Mouse (Mus musculus) heart, postnatal 36 days (tissue): ENCODE results near the gene Duox1. TPM values are rescaled to one million over a fixed set of nuclear protein-coding genes. Genes with fewer than 3 reads are reported as not detected.
"Not testable (repeated sequence)": the region's sequence is repeated elsewhere in the genome, so short reads cannot be mapped to it uniquely, and the experiment has no call there.

Experiments used
- DNase-seq, 2 experiments: peaks; one replicate each; pipeline ENCODE4 v3.0.0; 2021 to 2022
- intact Hi-C: fragments of 180-260 bp; cut with DNase I; formaldehyde crosslinking; loops from one replicate; pipeline ENCODE4 v1.15.1; 2025
- total RNA-seq, 2 experiments: library from RNA; stranded (reverse); gene quantifications; 2 replicates each; pipeline ENCODE4 v1.2.3; 2021

Duox1 gene
- total RNA-seq, 2 experiments from 2014 or later: 0.17 to 0.27 TPM

DNA sequence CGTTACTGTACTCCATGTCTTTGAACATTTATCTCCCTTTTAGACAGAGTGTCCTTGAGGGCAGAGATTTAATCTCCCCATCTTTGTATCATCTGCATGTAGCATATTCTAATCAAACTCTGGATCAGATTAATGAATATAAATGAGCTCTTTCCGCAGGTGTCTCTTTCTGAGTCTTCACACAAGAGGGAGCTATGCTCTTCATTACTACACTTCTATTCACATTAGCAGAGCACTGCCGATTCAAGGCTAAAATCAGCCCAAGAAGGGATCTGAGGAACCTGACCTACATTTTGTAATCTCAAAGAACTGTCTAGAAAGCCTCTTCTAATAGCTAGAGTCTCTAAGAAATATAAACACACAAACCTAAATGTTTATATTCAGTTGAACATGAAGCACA lies 5.8 kb upstream of the Duox1 start:
- intact Hi-C loops: no loop called here
- DNase-seq: no peak

DNA sequence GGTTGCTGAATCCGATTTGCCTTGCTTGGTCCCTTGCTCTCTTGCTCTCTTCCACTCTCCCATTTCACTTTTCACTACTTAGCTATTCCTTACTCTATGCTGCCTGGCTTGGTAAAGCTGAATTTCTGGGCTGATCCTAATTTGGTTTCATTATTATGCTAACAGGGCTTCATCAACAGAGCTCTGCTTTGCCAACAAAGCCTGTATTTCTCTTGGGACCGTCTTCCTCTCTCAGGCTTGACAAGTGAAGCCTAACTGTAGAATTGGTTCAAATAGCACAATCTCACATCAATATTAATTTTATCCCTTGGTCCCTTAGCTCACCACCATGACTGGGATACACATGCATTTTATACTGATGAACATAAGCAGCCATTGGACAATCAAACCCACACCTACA lies 3.9 kb upstream of the Duox1 start:
- intact Hi-C loops: no loop called here
- DNase-seq: no peak

DNA sequence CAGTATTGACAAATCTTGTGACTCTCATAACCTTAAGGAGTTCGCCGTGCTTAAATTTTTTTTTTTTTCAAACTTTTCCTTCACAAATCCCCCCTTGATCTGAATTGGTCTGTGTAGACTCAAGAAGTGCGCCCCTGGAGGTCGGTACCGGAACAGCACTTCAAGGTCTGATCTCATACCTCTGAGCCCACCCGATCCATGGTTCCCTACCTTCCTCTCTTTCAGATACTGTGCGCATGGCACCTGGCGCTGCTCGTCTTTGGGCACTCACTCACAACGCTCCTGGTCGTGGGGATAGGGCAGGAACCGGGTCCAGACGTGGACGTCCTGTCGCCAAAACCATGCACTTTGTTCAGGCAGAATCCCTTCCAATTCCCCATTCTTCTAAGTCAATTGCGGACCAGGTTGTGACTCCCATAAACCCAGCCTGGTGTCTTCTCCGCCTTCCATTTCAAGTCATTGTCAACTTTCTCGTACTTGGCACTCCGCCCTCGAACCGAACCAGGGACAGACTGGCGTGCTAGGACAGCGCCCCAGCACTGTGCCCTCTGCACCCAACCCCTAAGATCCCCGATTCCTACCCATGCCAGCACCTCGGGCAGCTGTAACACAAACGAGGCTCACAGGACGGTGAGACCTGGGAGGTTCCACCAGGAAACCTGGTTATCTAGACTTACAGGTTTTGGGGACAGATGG lies 2.6 kb upstream of the Duox1 start:
- DNase-seq: peak; percentile 62 to 77
- intact Hi-C loops: no loop called here

DNA sequence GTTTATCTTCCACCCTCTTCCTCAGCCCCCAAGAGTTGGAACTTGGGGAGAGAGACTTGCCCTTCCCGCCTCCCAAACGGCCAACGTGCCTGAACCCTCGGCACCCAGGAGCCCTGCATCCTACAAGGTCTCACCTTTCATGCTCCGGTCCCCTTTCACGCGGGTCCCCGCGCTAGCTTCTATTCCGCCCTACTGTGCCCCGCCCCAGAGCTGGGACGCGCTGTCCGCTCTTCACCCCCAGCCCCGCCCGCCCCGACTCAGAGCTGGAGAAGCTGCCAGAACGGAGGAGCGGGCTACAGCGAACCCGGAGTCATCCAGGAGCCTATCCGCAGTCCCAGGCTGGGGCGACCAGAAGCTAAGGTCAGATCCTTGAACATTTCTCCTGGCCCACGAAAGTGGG lies 1.9 kb upstream of the Duox1 start, which contains the start of gene Duoxa1:
TSS of gene Duoxa1 (minus strand) at position 195 of the 400 bp plus-strand sequence.
- intact Hi-C loops: no loop called here
- no peak for DNase-seq

DNA sequence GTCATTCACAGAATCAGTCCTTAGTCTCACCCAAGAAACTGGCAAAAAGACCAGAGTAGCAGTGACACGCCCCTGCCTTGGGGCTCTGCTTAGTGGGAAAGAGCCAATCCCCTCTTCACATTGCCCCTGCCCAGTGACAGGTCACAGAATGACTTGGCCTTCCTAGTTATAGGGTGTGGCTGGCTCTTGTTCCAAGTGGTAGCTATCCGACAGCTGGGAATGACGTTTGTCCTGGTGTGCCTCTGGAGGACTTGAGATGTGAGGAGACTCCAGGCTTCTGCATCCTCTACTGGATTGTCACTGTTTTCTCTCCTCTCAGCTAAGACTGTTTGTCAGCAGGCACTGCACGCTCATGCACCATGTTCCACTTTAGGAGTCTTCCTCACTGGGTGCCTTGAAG lies 1.9 kb downstream of the Duox1 start:
- no peak for DNase-seq
- intact Hi-C loops: no loop called here

DNA sequence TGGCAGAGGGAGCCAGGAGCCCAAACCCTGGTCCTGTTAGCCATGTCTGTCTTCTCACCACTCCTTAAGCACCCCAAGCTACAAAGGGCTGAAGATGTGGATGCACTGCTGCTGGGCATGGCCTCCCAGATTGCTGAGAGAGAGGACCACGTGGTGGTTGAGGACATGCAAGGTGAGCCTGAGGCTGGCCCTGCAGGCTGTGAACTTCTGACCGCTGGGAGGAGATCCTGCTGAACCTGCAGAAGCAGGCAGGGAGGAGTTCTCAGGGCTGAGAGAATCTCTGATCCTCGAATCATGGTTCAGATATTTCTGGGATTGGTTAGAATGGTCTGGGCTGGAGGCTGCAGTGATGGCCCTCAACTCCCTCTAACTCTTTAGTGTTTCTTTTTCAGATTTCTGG lies 8.5 kb downstream of the Duox1 start:
- intact Hi-C loops: no loop called here

DNA sequence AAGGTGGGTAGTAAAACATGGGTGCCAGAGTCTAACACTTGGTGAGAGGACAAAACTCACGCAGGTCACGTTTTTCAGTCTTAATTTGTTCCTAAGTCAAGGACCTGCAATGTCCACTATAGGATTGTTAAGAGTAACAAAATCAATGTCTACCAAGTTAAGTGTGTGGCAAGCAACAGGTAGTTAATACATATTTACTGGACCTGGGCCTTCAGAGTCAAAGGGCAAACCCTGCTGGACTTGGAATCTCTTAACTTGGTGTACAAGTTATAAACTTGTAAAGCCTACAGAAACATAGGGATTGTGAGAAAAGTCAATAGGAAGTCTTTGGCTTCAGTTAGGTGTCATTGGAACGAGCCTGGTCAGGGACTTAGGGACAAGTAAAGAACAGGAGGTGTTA lies 9.1 kb downstream of the Duox1 start:
- DNase-seq: no peak
- intact Hi-C loops: no loop called here

More for the DNA sequence above, 8.5 kb downstream of the Duox1 start:
- no peak for DNase-seq

DNA sequence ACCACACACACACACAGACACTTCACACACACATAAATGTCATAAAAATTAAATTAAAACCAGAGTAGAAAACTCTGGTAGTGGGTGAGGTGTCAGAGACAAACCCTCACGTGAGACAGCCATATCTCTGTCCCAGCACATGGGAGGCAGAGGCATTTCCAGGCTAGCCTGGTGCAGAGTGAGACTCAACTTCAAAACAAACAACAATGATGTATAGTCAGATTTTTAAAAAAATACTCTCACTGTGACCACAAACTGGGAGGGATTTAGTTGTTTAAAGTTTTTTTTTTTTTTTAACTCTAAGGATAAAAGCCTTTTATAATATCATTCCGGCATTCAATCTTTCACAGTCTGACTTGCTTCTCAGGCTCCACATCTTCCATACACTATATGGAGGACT lies 9.9 kb downstream of the Duox1 start:
- intact Hi-C loops: no loop called here
- DNase-seq: no peak

DNA sequence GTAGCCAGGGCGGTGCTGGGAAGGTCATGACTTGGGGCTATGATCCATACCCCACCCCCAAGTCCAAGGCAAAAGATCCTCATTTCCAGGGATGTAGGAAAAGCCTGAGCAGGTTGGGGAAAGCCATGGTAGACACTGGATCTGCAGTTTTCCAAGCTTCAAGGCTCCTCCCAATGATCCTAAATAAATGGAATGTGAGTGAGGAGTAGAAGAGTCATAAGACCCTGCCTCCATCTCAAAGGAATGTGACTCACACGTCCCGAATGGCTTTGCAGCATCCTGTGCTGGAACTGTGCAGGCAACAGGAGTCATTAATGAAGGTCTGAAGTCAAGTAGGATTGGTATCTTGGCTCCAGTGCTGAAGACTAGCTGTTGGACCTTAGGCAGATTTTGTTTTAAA lies 12.5 kb downstream of the Duox1 start:
- no peak for DNase-seq
- intact Hi-C loops: no loop called here

DNA sequence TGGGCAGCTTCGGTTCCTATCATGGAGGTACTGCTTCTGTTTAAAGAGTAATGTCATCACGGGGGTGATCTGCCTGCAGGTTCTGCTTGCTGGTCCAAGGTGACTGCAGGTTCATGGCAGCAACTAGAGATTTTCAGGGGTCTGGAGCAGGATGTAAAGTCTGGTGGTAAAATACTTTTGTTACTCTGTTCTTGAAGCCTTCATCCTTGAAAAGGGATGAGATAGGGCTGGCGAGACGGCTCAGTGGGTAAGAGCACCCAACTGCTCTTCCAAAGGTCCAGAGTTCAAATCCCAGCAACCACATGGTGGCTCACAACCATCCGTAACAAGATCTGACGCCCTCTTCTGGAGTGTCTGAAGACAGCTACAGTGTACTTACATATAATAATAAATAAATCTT lies 14.8 kb downstream of the Duox1 start:
- DNase-seq, intact Hi-C loops: not testable (repeated sequence)

DNA sequence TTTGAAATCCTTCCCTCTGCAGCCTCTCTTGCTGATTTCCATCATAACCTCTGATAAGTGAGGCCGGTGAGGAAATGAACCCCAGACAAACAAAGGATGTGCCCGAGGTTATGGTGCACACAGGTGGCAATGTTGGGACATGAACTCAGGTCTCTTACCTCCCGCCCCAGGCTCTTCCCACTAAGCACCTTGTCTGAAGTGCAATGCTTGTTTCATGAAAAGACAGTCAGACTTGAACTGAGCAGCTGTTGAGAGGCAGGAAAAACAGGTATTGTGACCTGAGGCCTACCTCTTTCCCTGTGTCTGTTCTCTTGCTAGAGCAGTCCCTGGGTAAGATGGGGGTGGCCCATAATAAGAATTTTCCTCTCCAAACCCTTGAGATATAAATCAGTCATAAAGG lies 16.8 kb downstream of the Duox1 start:
- intact Hi-C loops: no loop called here
- DNase-seq: no peak

DNA sequence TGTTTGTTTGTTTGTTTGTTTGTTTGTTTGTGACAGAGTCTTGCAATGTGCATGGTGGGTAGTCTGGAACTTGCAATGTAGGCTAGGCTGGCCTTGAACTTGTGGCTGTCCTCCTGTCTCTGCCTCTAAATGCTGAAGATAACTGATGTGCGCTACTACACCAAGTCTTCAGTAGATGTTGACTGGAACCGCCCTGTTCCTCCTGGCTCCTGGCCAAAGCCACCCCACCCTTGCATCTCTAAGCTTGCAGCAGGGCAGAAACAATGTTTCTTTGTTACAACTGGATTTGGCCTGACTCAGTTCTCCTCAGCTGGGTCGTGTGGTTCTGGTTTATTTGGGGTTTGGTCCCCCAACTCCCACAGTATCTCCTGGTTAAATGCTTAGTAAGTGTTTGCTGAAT lies 18.7 kb downstream of the Duox1 start:
- intact Hi-C loops: no loop called here
- no peak for DNase-seq

DNA sequence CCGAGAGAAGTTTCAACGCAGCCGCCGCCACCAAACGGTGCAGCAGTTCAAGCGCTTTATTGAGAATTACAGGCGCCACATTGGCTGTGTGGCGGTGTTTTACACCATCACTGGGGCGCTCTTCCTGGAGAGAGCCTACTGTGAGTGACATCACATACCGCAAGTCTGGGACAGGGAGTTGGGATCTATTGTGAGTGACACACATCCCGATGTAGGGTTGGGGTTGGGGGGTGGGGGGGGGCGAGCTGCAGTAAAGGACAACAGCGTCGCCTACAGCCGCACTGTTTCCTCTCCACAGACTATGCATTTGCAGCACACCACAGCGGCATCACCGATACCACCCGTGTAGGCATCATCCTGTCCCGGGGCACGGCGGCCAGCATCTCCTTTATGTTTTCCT lies 21.8 kb downstream of the Duox1 start:
- intact Hi-C loops: no loop called here
- DNase-seq: no peak

DNA sequence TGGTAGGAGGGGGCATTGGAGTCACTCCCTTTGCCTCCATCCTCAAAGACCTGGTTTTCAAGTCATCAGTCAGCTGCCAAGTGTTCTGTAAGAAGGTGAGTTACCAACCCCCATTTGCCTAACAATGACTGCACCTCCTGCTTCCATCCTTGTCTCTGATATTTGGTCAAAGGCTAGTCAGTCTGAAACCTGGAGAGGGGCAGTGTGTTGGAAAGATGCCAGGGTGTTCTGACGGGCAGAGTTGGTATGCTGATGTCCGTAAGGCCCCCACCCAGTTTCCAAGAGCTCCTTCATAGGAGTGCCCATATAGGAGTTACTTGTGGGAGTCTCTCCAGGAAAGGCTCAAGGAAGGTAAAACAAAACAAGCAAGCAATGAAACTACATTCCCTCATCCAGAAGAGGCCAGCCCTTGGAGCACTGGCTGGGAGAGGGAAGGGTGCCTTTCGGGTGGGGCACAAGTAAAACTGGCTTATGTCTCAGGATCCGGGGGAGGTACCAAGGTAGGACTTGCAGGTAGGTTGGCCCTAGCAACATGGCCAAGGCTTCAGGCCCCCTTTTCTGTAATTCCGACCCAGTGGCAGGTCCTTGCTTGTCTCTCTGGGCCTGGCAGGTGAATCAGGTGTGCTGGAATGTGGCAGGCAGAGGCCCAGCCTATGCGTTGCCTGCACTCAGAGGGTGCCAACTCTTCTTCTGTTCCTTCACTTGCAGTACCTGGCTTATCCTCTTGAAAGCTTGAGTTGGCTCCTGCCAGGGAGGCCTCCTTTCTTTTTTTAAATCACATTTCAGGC lies 29.8 kb downstream of the Duox1 start:
- intact Hi-C loops: loop anchor here (10.0 kb wide), 1 partner anchor 280 kb away; no protein-coding TSS in a partner anchor
- no peak for DNase-seq

DNA sequence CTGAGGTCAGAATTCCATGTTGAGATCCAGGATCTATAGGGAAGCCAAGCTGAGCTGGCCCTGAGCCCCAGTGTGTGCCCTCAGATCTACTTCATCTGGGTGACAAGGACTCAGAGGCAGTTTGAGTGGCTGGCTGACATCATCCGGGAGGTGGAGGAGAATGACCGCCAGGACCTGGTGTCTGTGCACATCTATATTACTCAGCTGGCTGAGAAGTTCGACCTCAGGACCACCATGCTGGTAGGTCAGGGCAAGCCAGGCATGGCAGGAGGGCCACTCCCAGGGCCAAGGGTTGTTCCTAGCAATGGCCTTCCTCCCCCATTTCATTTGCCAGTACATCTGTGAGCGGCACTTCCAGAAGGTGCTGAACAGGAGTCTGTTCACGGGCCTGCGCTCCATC lies 30.7 kb downstream of the Duox1 start:
- intact Hi-C loops: loop anchor here (10.0 kb wide), 1 partner anchor 279 kb away; no protein-coding TSS in a partner anchor

DNA sequence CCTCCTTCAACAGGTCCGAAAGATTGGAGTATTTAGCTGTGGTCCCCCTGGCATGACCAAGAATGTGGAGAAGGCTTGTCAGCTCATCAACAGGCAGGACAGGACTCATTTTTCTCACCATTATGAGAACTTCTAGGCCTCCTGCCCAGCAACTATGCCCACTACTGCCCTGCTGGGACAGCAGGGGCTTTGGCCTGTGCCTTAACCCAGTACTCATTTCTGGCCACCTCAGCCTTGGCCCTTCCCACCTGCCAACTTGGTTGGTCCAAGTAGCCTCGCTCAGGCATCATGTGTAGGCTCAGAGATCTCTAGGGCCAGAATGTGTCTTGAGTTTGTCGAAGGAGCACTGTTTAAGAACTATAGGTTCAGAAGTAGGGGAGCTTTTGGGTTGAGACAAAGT lies 31.8 kb downstream of the Duox1 start:
- DNase-seq: no peak
- intact Hi-C loops: loop anchor here (10.0 kb wide), 1 partner anchor 278 kb away; no protein-coding TSS in a partner anchor

More for the DNA sequence above, 30.7 kb downstream of the Duox1 start:
- DNase-seq: not testable (repeated sequence)

DNA sequence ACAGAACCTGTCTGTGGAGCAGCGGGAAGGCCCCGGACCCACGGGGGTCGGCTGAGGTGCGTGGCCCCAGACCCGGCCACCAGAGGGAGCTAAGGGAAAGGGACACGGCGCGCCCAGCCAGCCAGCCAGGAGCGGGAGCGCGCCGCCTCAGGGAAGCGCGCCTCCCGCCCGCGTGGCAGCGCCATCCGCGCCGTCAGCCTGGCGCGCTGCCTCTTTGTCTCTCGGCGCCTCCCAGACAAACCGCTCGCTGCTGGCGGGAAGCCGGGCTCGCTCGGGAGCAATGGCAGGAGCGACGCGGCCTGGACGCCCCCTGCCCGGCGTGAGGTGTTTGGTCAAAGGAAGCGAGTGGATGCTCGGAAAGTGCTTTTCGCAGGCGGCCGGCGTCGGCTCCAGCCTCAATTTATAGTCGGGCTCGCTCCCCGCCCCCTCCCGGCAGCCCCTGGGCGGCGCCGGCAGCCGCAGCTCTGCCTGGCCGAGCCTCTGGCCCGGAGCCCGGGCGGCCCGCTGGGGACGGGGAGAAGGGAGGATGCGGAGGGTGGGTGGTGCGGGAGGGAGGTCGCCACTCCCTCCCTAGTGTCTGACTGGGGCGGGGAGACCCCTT lies 33.2 kb downstream of the Duox1 start:
- intact Hi-C loops: loop anchor here (1.0 to 10.0 kb wide), 5 partner anchors 20 to 276 kb away; partner anchors contain the start of gene Shf
- DNase-seq: peak; percentile 91 to 97

DNA sequence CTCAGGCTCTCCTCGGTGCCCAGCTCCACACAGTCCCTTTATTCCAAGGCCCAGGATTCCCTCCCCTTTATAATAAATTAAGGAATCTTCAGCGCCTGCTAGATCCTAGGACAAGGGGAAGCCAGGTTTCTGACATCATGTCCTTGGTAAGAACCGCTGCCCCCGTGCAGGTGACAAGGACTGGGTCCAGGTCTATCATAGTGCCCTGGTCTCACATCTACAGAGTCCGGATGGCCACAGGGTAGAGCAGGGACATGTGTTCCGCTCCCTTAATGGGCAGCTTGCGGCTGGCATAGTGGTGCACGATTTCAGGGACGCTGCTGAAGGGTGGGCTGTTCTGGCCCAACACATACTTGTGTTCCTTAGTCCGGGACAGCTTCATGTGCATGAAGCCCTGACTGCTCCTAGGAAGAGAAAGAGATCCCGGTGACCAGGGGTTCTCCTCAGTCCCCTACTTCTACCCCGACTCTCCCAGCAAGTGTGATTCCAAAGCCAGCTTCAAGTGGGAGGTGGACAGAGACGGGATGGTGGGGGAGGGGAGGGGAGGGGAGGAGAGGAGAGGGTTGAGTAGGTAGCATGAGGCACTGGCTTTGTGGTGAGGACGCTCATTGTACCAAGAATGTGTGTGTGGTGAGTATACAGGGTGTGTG lies 33.8 kb downstream of the Duox1 start:
- intact Hi-C loops: loop anchor here (2.0 to 10.0 kb wide), 3 partner anchors 20 to 276 kb away; partner anchors contain the start of gene Shf
- DNase-seq: no peak

DNA sequence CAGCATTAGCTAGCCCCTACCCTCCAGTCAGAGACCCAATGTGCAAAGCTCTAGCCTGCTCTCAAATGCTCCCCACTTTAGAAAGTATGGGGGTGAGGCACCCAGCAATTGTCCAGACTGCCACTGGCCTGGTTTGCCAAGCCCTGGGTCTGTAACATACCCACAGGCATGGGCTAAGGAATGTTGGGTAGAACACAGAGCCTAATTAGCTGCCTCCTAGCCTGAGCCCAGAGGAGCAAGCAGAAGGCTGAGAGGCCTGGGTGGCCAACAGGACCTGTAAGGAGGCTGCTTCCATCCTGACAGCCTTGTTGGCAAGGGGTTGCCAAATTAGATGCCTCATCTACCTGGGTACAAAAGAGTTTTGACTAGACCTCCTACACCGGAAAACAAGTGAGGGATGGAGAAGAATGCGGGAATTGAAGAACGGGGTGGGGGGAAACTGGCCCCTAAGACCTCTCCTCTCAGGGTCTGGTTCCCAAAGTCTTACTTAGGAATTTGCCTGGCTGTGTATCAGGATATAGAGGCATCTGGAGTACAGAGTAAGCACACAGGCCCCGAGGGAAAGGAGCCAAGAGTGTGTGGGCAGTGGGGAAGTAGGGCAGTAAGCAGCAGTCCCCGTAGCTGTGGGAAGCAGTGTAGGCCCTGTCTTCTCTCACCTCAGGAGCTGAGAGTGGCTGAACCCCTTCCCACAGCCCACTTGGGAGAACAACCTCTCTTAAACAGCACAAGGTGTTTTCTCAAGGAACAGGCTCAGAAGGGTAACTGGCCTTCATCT lies 35.9 kb downstream of the Duox1 start:
- DNase-seq: no peak
- intact Hi-C loops: no loop called here

DNA sequence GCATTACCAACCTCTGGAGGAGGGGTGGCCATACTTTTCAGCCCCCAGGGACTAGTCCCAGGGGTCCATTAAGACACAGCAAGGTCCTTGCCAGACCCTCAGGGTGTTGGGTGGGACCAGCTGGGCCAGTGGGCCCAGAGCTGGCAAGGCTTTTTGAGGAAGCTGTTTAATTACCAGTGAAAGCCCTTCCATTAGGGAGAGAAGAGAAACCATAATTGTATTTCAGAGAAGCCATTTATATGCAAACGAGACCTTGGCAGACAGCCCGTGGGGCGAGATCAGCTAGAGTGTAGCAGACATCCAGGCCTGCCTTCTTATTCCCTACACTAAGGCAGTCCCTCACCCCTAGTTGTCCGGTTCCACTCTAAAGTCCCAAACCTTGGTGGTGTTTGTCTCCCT lies 36.5 kb downstream of the Duox1 start:
- intact Hi-C loops: no loop called here
- no peak for DNase-seq
